Mouse (Mus musculus): Measurements from ENCODE around the gene Nono.

Gene Nono

DNA sequence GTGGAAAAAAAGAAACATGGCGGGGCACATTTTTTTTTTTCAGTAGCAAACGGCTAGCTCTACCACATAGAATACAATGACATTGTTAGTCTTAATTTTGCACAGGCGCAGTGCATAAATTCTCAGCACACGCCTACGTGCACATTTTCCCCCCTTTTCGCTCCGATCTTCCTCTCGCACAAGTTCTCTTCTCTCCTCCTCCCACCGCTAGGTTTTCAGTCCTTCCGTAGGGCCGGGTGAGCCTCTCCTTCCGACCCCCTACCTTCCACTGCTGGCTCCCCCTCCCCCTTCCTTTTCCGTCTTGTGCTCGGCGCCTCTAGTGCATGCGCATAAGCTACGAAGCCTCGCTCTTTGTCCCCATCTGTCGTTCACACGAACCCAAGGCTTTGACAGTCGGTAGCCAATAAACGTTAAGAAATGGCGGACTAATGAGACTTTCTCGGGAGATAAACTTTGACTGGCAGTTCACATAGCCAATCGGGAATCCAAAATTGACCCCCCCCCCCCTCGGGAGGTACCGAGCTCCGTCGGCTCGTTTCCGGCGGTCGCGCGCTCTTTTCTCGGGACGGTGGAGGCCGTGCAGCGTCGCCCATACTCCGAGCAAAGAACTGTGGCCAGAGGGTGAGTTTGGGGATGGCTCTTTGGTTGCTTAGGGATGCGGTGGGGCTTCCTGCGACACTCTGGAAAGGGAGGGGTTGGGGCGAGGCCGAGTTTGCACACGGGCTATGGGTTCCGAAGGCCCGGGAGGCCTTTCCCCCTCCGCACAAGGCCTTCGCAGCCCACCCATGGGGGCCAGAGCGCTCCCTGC lies at the start of gene Nono:
TSS of gene Nono (plus strand) at position 177 of the 808 bp plus-strand sequence.
- peak; percentile 73 to 90 for DNase-seq (ENCODE audit: low spot score in 2 of 2)

DNA sequence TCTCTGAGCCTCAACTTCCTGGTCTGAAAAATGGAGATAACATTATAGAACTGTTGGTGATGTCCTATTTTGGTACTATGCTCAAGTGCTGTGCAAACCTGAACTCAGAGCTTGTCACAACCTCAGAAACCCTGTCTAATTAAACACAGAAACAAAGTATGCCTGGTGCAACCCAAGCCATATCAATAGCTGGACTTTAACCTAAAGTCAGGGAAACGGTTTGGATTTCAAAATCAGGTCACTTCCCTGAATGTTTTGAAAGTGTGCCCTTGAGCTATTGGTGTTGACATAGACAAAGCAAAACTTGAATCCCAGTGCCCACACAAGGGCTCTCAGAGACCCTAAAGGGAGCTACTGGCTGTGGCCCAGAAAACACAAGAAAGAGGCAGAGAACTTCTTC lies 49.4 kb upstream of the Nono start:
- no peak for DNase-seq (ENCODE audit: low spot score in 2 of 2)

DNA sequence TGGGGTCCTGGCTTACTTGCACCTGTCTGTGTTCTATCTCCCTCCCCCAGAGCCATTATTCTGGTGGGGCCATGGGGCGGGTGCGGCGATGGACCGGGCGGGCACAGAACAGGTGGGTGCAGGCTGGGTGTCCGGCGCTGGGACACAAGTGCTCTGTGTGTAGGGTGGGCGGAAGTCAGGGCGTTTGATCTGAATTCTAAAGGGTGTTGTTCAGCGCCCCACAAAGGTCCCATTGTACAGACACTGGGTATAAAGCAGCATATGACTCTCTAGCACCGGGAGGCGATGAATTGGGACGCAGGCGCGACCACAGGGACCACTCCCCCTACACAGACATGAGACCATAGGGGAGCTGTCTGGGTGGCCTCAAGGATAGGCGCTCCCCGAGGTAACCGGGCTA lies 45.7 kb upstream of the Nono start:
- DNase-seq (ENCODE audit: low spot score in 2 of 2) = no peak

DNA sequence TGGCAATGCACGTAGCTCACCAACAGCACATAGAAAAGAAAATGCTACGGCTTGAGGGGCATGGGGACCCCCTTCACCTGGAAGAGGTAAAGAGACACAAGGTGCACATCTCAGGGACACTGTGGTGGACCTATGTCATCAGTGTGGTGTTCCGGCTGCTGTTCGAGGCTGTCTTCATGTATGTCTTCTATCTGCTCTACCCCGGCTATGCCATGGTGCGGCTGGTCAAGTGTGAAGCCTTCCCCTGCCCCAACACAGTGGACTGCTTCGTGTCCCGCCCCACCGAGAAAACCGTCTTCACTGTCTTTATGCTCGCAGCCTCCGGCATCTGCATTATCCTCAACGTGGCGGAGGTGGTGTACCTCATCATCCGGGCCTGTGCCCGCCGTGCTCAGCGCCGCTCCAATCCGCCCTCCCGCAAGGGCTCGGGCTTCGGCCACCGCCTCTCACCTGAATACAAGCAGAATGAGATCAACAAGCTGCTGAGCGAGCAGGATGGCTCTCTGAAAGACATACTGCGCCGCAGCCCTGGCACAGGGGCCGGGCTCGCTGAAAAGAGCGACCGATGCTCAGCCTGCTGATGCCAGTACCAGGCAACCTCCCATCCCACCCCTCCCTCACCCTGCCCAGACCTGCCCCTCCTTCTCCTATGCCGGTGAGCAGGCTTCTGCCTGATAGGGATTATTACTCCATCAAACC lies 44.5 kb upstream of the Nono start:
- DNase-seq (ENCODE audit: low spot score in 2 of 2) = no peak

DNA sequence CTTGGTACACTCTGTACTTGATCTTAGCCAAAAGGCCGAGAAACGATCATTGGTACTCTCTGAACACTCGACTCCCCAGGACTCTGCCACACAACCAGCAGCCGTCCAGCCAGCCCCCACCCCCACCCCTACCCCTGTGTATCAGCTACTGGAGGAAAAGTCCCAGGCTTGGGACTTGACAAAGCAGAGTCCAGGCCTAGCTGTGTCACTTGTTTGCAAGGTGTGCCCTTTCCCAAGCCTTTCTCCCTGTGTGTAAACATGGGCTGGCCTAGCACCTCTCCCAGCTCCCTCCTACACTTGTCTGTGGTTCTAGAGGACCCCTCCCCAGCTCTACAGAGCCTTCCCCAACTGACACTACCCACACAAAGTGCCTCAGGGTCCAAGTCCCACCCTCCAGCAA lies 42.9 kb upstream of the Nono start:
- no peak for DNase-seq (ENCODE audit: low spot score in 2 of 2)

DNA sequence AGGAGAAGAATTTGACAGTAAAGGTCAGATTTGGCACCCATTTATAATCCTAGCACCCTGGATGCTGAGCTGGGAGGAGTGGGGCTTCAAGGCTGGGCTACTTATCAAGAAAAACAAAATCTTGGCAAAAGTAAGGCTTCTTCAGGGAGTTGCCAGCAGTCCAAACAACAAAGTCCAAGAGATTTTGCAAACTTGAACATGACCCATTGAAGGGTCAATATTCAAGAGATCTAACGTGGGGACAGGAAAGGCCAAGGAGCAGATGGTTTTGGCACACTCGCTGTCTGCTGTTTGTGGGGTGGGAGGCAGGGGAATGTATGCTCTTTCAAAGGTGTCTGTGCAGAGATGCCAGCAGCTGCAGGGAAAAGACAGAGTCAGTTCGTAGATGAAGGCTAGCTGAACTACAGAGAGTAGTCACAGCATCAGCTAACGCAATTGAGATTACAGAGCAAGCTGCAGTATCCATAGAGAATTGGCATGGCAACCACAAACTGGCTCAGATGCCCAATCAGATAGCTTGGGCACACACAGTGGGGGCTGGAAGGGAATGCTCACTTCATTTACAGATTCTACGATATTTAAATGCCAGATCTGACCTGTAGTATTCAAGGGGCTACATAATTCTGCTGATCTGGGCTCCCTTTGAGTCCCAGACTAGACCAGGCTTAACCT lies 40.1 kb upstream of the Nono start:
- no peak for DNase-seq (ENCODE audit: low spot score in 2 of 2)

DNA sequence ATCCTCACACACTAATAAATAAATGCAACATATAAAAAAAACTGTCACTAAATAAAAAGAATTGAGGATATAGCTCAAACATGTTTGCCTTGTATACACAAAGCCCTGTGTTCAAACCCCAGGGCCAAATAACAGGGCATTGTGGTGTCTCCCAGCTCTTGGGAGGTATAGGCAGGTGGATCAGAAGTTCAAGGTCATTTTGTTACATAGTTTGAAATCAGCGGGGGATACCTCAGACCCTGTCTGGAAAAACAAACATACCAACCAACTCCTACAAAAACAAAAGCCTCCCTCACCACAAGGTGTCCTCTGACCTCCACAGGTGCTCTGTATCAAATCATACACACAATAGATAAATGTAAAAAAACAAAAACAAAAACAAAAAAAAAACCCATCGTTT lies 34.8 kb upstream of the Nono start:
- no peak for DNase-seq (ENCODE audit: low spot score in 2 of 2)

DNA sequence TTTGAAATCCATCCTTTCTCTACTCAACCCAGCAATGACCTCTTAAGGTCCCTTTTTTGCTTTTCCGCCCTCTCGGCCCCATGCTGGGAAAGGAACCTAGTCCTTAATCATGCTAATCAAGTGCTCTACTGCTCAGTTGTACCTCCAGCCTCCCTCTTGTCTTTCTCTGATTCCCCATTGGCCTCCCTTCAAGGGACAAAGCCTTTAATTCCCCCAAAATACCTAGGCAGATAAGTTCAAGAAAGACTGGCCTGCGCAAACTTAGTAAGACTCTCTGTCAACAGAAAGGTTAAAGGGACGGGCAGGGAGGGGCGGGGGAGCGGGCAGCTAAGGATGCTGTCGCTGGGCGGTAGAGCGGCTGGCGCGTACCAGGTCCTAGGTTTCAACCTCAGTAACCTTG lies 32.7 kb upstream of the Nono start:
- no peak for DNase-seq (ENCODE audit: low spot score in 2 of 2)

DNA sequence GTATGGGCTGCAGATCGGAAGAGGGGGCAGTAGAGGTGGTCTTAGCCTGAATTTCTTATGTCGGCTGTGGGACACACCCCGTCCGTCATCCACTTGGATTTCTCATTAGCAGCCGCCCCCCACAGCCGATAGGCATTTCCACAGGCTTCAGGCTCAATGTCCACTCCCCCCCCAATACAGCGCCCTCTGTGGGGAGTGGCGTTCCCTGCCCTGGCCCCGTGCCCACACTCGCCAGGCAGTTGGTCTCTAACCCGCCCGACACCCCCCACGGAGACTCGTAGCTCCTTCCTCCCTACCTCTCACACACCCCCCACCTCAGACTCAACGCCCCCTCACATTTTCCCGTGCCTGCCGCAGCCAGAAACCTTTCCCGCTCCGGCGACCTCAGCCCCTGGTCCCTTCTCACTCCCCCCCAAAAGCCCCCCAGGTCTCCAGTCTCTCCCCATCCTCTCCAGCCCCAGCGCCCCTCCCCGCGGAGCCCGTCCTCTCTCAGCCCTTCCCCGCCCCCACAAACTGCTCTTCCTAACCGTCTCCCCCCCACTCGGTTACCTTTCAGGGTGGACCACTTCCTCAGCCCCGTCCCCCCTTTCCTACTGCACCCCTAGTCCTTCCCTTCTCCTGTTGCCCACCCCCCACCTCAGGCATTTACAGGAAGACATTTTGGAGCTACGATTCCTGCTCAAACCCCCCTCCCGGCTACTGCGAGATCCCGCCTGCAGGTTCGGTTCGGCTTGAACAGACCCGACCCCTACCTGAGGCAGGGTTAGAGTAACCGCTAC lies 10.0 kb upstream of the Nono start:
- peak; percentile 23 for DNase-seq (ENCODE audit: low spot score in 2 of 2)

DNA sequence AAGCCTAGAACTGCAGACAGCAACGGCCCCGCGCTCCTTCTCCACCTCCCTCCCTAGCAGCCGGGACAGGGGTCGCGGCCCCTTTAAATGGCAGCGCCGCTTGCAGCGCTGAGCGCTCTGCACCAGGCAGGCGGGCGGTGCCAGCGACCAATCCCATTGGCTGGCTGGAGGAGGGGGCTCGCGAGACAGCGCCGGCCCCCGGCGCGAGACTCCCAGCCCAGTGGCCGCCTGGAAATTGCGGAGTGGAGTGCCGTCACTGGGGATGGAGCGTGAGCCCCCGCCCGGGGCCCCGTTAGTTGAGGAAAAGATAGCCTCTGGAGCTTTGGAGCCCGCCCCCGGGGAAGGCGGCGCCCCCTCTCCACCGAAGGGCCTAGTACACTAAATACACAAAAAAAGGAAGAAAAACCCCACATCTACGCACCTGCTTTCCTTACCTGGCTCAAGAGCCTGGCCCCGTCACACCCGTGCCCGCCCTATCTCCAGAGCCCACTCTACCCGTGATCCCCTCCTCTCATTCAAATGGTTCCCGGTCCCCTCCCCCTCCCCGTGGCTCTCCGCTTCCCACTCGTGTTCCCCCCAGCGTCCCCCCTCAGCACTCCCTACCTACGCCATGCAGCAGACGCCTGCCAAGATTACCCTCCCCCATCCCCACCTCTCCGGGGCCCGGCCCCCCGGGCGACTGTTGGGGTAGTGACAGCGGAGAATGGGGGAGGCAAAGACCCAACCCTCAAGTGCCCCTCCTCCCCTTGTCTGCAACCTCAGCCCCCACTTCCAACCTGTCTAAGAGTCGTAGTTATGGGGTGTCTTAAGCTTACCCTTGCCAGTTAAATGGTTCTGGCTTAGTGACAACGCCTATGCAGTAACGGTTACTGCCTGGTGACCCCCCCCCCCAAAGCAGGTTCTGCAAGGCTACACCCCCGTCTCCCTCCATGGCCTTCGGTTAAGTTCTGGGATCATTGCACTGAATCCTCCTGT lies 9.1 kb upstream of the Nono start:
- peak; percentile 77 to 80 for DNase-seq (ENCODE audit: low spot score in 2 of 2)

DNA sequence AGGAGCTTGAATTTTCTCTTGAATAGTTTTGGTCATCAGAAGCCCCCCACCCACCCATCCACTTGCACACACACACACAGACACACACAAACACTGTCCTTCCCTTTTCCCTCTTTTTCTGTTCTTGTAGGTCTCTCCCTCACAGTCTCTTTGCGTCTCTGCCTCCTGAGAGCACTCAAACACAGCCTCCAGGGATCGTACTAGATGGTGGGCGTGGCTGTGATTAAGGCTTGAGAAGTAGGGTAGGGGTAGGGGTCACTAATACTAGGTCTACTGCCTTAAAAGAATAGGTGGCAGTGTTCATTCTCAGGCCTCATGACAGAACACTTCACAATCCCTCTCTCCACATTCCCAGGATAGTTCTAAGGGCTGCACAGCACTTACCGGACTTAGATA lies 8.4 kb upstream of the Nono start, which contains the start of gene Zmym3:
TSS of gene Zmym3 (minus strand) at position 150 of the 396 bp plus-strand sequence.
- no peak for DNase-seq (ENCODE audit: low spot score in 2 of 2)

DNA sequence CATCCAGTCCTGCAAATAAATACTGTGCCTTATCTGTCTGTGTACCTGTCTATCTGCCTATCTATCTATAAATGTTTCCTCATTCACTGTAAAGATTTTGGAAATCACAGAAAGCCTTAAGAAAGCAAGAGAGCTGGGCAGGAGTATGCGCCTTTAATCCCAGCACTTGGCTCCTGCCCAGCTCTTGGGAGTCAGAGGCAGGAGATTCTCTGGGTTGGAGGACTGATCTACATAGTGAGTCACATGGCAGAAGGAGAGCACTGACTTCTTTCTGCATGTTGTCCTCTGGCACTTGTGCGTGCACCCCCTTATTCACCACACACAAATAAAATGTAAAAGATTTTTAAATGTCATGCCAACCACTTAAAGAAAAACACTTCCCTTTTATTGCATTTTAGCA lies 5.7 kb upstream of the Nono start:
- no peak for DNase-seq (ENCODE audit: low spot score in 2 of 2)

DNA sequence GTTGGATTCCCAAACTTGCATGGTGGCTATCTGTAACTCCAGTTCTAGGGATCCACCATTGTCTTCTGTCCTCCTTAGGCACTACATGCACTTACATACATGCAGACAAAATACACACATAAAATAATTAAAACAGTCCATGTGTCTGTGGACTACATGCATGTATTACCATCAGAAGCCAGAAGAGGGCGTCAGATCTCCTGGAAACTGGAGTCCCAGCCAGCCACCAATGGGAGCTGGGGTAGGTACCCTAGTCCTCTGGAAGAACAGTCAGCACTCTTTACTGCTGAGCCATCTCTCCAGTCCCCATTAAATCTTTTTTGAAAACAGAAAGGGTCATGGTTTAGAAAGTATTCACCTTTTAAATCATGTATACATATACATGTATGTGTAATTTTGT lies 1.3 kb upstream of the Nono start:
- DNase-seq (ENCODE audit: low spot score in 2 of 2) = no peak

DNA sequence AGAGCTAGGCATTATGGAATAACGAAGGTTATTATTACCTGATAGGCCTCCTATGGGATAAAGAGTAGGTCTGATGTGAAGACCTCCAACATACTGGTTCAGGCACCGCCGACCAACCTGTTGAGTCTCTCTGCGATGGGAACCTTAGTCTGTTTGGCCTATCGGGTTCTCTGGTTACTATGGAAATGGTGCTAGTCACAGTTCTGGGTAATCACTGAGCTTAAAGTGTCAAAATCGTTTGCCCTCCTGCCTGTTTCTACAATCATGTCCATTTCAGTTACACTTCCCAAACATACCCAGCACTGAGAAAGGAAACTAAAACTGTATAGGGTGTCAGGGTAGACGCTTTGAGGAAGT lies 355 bp upstream of the Nono start:
- peak in 1 of 2 experiments; percentile 9 for DNase-seq (ENCODE audit: low spot score in 2 of 2)

DNA sequence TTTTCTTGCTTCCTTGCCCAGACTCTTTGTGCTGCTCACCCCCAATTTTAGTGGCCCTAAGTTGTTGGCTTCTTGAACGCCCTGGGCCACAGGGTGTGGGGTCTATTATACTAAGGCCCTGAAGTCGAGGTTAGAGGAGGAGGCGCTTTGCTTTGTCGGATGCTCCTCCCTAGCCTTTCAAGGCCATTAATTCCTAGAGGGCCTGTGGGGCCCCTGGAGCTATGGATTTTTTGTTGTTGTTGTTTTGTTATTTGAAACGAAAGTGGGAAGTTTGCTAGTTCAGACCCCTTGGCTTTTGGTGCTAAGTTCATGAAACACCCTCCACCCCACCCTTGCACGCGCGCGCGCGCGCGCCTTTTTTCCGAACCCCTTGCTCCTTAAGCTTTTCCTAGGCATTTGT lies 858 bp downstream of the Nono start:
- DNase-seq (ENCODE audit: low spot score in 2 of 2) = no peak

DNA sequence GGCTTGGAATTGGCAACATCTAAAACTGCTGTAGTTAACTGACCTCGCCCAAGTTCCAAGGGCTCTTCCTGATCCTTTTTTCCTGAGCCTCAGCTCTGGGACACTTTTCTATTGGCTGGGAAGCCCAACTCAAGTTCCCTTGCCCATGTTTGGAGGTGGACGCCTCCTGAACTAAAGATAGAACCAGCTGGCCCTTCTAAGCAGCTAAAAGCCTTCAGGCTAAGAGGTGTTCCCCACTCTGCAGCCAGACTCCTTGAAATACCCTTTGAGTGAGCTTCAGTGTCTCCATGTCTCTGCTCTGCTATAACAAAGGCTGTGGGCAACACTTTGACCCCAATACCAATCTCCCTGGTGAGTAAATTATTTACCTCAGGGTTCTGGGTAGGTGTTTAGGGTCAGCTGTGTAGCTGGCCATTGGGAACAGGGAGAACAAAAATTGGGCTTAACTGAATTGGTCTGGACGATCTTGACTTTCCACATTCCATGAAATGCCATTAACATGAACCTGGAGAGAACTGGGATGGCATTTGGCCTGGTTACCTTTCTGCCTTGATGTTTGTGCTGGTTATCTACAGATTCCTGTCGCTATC lies 19.9 kb downstream of the Nono start, which contains the start of gene Itgb1bp2:
TSS of gene Itgb1bp2 (plus strand) at position 203 of the 590 bp plus-strand sequence.
- DNase-seq (ENCODE audit: low spot score in 2 of 2) = no peak

DNA sequence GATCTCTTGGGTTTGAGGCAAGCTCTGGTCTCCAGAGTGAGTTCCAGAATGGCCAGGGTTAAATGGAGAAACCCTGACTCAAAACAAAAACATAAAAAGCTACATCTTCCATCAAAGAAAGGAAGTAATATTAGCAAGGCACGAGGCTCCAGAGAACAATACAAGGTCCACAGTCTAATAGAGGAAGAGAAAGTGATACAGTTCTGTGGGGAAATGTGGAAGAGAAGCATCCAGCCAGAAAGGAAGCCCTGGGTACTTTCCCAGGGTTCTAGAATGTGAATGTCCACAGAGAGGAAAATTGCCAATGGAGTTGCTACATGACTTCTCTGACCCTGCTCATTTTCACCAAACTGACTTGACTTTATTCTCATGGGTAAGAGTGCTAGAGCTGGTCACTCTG lies 22.0 kb downstream of the Nono start:
- DNase-seq (ENCODE audit: low spot score in 2 of 2) = no peak

DNA sequence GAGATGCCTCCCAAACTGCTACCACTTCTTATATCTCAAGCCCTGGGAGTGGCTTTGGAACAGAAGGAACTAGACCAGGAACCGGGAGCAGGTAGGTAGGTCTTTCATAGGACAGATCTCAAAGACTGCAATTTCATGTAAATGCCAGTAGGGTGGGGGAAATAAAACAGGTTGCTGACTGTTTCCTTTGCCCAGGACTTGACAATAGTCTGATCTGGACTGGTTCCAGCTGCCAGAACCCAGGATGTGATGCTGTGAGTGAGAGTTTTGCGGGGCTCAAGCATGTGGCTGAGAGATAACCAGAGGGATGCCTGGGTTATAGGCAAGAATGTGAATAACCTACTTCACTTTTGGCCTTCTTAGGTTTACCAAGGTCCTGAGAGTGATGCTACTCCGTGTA lies 22.5 kb downstream of the Nono start:
- no peak for DNase-seq (ENCODE audit: low spot score in 2 of 2)

DNA sequence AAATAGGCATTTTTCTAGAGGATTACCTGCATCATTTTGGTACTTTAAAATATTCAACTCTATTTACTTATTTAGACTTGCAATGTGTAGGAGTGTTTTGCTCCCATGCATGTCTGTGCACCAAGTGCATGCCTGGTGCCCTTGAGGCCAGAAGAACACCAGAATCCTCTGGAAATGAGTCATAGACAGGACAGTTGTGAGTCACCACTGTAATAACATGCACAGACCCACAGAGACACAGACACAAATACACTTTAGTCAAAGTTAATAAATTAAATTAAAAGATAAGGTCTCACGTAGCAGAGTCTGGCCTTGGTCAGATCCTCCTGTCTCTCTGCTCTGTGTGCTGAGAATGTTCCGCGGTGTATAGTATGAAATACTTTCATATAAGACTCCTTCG lies 43.1 kb downstream of the Nono start:
- no peak for DNase-seq (ENCODE audit: low spot score in 2 of 2)

DNA sequence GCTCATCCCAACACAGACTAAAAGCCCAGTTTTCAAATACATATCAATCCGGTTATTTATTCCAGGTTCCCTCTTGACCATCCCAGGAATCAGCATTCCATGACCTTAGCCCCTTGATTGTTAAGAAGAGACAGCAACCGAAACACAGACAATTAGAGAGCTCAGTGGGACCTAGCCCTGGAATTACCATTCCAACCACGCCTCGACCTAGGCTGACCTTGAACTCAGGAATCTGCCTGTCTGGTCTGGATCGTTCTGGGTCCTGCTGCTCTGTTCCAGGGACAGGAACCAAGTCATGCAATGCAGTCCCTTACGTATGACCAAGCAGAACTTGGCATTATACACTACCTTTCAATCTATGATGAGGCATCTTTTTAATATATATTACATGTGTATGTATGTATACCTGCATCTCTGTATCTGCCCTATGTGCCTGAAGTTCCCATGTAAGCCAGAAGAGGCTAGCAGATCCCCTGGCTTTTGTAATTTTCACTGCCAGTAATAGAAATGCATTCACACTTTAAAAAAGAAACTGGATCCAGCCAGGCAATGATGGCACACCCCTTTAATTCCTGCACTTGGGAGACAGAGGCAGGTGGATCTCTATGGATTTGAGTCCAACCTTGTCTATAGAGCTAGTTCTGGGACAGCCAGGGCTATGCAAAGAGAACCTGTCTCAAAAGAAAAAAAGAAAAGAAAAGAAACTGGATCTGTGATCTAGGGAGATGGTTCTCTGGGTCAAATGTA lies 52.7 kb downstream of the Nono start:
- DNase-seq (ENCODE audit: low spot score in 2 of 2) = no peak

All from right cerebral cortex, postnatal 36 days (tissue).